Mouse (Mus musculus): ENCODE data around the gene Clcn7. TPM values are rescaled to one million over a fixed set of nuclear protein-coding genes. Genes with fewer than 3 reads are reported as not detected.

The Clcn7 gene
- total RNA-seq, 1 experiment from 2014 or later, result 7.3 TPM

DNA sequence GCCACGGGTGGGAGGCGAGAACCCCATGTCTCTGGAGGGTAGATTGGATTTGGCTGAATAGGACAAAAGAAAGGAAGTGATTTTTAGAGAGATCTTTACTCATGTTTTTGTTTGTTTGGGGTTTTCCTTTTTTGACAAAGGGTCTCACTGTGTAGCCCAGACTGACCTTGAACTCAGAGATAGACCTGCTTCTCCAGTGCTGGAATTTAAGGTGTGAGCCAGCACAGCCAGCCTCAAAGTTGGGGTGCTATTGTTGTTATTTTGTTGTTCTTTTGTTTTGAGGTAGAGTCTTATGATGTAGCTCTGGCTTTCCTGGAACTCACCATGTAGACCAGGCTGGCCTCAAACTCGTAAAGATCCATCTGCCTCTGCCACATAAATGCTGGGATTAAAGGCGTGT is 69.2 kb downstream of the Clcn7 start:
- no peak for ATAC-seq (replicated peaks; ENCODE audit: low read depth, poor library complexity, severe bottlenecking)

- no peak for ATAC-seq (replicated peaks; ENCODE audit: low read depth, poor library complexity, severe bottlenecking)
Observed at GRCm38 (mm10) chr17:25210006-25210405, 76.8 kb downstream of the Clcn7 start.

DNA sequence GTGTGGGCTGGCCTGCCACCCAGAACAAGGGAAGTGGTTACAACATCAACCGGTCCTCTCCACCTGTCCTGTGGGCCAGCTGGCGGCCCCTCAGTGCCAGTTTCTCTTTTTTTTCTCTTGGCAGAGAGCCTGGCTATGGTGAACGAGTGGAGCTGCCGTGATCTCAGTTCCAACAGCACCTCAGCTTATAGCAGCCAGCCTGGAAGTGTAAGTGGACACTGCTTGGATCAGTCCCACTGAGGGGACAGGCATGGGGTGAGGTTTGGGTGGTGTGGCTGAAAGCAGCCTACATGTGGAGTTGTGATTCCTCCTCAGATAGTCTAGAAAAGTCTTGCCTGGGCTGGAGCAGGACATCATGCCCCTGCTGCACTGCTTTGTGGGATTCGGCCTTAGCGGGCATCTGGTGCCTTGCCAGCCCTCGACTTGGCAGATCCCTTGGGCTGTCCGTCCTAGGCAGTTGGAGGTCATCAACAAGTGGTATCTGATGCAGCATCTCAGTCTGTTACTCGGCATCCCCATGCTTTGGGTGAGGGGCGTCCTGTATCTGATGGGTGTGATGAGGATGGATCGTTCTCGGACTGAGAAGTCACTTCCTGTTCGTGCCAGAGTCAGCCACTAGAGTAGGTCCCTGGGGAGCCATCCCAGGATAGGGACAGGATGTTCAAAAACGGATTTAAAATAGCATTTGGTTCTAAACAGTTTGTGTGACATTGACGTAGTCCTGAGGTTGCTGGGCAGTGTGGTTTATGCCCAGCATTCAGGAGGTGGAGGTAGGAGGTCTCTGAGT is 77.7 kb downstream of the Clcn7 start:
- ATAC-seq (replicated peaks; ENCODE audit: low read depth, poor library complexity, severe bottlenecking), result peak; percentile 56; the same call in 1 of the 2 replicates

- no peak for ATAC-seq (replicated peaks; ENCODE audit: low read depth, poor library complexity, severe bottlenecking)
Observed at GRCm38 (mm10) chr17:25211705-25212104, 78.5 kb downstream of the Clcn7 start.

Other genes starting within 250 kb of the Clcn7 start
- gene Nubp2, start 247.0 kb upstream of the Clcn7 start, total RNA-seq (2017), result 35.6 and 45.6 TPM in 2 replicates
- 14.8 and 21.5 TPM in 2 replicates for gene Spsb3, start 246.7 kb upstream of the Clcn7 start, total RNA-seq (2017)
- 9.2 and 22.7 TPM in 2 replicates for gene Eme2, start 238.3 kb upstream of the Clcn7 start, total RNA-seq (2017)
- 21.6 and 22.0 TPM in 2 replicates for gene Mrps34, start 238.3 kb upstream of the Clcn7 start, total RNA-seq (2017)
- gene Nme3, start 236.9 kb upstream of the Clcn7 start, total RNA-seq (2017), result 35.0 and 36.0 TPM in 2 replicates
- 21.0 and 33.2 TPM in 2 replicates for gene Mapk8ip3, start 196.4 kb upstream of the Clcn7 start, total RNA-seq (2017)
- 89.7 and 100 TPM in 2 replicates for gene Jpt2, start 172.7 kb upstream of the Clcn7 start, total RNA-seq (2017)
- 10.5 and 14.8 TPM in 2 replicates for gene Cramp1l, start 117.6 kb upstream of the Clcn7 start, total RNA-seq (2017)
- 21.6 and 41.7 TPM in 2 replicates for gene Ift140, start 117.3 kb upstream of the Clcn7 start, total RNA-seq (2017)
- not detected in 2 replicates for gene Tmem204, start 49.8 kb upstream of the Clcn7 start, total RNA-seq (2017)
- 23.7 and 44.4 TPM in 2 replicates for gene Telo2, start 17.4 kb upstream of the Clcn7 start, total RNA-seq (2017)
- gene Ptx4, start 12.6 kb upstream of the Clcn7 start, total RNA-seq (2017), result not detected in 2 replicates
- gene Ccdc154, start 29.1 kb downstream of the Clcn7 start, total RNA-seq (2017), result 0.09 TPM in 1 of 2 replicates, not detected in the other
- gene Gm38655, start 42.1 kb downstream of the Clcn7 start, total RNA-seq (2017), result not detected in 2 replicates
- gene BC003965, start 51.2 kb downstream of the Clcn7 start, total RNA-seq (2017), result 10.9 and 11.6 TPM in 2 replicates
- gene Unkl, start 55.0 kb downstream of the Clcn7 start, total RNA-seq (2017), result 6.9 and 15.5 TPM in 2 replicates
- 13.6 and 14.3 TPM in 2 replicates for gene Gnptg, start 106.7 kb downstream of the Clcn7 start, total RNA-seq (2017)
- 30.2 and 34.1 TPM in 2 replicates for gene Tsr3, start 106.8 kb downstream of the Clcn7 start, total RNA-seq (2017)
- gene Baiap3, start 123.0 kb downstream of the Clcn7 start, total RNA-seq (2017), result 0.59 and 2.6 TPM in 2 replicates
- 313 and 322 TPM in 2 replicates for gene Ube2i, start 141.2 kb downstream of the Clcn7 start, total RNA-seq (2017)
- gene Prss34, start 165.0 kb downstream of the Clcn7 start, total RNA-seq (2017), result 1.2 and 1.5 TPM in 2 replicates
- not detected in 2 replicates for gene Prss28, start 175.3 kb downstream of the Clcn7 start, total RNA-seq (2017)
- not detected in 2 replicates for gene Prss29, start 185.3 kb downstream of the Clcn7 start, total RNA-seq (2017)
- not detected in 2 replicates for gene Tpsab1, start 212.2 kb downstream of the Clcn7 start, total RNA-seq (2017)
- not detected in 2 replicates for gene Tpsb2, start 232.9 kb downstream of the Clcn7 start, total RNA-seq (2017)
- not detected in 2 replicates for gene Tpsg1, start 235.9 kb downstream of the Clcn7 start, total RNA-seq (2017)